Mouse (Mus musculus): Measurements from ENCODE around the gene Krt18. TPM values are rescaled to one million over a fixed set of nuclear protein-coding genes. Genes with fewer than 3 reads are reported as not detected.

The Krt18 gene
- polyA plus RNA-seq, 1 experiment from 2014 or later: 33.4 TPM

DNA sequence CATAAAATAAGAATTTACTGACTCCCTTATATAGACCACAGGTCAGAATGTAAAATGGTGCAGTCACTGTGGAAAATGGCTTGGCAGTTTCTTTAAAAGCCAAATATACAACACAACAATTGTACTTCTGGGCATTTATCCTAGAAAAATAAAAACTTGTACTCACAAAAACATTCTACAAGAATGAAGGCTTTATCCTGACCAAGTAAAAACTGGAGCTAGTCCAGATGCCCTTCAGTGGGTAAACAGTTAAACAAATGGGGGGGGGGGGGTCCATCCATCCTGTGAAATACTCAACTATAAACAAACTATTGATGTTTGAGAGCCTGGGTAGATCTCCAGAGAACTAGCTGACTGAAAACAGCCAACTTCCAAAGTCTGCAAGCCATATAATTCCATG lies 21.9 kb downstream of the Krt18 start:
- H3K36me3 ChIP-seq: no peaks in the 10 kb centered on the region
- no peak for DNase-seq (ENCODE audit: low spot score)
- H3K9me3 ChIP-seq (replicated peaks): no peaks in the 10 kb centered on the region
- peaks cover 12% of the 10 kb centered on the region for H3K4me1 ChIP-seq
- no peak overlapping the region for H3K27ac ChIP-seq
- H3K27me3 ChIP-seq (ENCODE audit: low read depth, poor library complexity, severe bottlenecking): no peaks in the 10 kb centered on the region
- H3K4me3 ChIP-seq: no peak overlapping the region

DNA sequence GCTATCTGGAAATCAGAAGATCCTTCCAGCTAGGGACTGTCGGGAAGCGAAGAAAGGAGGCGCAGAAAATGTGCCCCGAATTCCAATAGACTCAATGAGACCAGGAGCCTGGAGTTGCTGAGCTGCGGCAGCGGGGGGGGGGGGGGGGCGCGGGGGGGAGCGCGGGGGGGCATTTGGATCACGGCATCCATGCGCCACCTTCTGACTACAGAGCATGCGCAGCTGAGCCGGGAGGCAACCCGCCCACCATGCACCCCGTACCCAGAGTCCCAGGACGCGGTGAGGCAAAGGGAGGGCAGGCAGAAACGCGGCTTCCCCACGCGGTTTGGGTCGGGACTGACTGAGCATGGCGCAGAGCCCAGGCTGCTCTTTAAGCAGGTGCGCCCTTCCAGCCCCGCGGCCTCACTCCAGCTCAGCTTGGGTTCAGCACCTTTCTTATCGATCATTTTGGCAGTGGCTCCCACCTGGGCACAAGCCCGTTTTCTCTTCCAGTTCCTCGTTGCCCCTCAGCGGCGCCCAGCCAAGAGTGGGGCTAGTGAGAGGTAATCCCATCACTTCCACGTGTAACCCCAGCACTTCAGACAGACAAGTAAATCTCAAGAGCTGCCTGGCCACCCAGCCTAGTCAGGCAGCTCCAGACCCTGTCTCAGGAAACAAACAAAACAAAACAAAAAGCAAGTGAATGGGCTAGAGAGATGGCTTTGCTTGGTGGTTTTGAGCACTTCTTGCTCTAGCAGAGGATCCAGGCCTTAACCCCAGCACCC lies 24.1 kb downstream of the Krt18 start:
- no peaks in the 10 kb centered on the region for H3K9me3 ChIP-seq (replicated peaks)
- WGBS: under 1% methylated on average over 32 of the region's 33 CpGs
- no peaks in the 10 kb centered on the region for H3K36me3 ChIP-seq
- H3K4me3 ChIP-seq: peak overlapping the region; percentile 63
- H3K27me3 ChIP-seq (ENCODE audit: low read depth, poor library complexity, severe bottlenecking): no peaks in the 10 kb centered on the region
- peak; percentile 83 for DNase-seq (ENCODE audit: low spot score)
- peak overlapping the region; percentile 87 for H3K27ac ChIP-seq
- peaks cover 12% of the 10 kb centered on the region for H3K4me1 ChIP-seq

DNA sequence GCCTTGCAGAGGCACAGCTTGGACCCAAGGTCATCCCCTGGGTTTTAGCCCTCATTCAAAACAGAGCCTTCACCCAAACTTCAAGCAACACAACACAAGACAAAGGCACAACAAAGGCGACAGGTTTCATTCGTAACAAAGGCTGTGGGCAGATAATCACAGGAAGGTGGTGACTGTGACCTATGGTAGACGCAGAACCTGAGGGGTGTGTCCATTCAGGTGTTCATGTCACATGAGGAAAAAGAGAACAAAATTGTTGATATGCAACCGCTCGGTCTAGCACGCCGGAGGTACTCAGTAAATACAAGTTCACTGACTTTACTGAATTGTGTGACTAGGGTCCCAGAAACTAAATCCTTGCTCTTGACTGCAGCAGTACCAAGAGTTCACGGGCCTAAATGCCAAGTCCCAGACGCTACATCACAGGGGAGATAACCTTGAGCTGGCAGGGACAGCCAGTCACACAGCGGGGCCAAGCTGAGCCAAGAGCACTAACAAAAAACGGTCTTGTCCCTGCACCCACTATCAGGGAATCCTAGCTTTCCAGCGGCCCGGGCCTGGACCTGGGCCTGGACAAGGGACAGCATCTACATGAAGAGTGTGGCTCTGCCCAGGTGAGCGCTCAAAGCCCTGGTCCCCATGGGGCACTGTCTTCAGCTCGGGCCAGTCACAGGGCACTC lies 28.7 kb downstream of the Krt18 start:
- DNase-seq (ENCODE audit: low spot score): no peak
- Histone ChIP-seq H3K9me3 (replicated peaks) (no peaks in the 10 kb centered on the region), H3K36me3 (no peaks in the 10 kb centered on the region), H3K27ac (no peak overlapping the region), H3K27me3 (ENCODE audit: low read depth, poor library complexity, severe bottlenecking) (no peaks in the 10 kb centered on the region), H3K4me1 (peaks cover 9% of the 10 kb centered on the region), H3K4me3 (no peak overlapping the region)
- 92% methylated on average over 15 of the region's 15 CpGs for WGBS

DNA sequence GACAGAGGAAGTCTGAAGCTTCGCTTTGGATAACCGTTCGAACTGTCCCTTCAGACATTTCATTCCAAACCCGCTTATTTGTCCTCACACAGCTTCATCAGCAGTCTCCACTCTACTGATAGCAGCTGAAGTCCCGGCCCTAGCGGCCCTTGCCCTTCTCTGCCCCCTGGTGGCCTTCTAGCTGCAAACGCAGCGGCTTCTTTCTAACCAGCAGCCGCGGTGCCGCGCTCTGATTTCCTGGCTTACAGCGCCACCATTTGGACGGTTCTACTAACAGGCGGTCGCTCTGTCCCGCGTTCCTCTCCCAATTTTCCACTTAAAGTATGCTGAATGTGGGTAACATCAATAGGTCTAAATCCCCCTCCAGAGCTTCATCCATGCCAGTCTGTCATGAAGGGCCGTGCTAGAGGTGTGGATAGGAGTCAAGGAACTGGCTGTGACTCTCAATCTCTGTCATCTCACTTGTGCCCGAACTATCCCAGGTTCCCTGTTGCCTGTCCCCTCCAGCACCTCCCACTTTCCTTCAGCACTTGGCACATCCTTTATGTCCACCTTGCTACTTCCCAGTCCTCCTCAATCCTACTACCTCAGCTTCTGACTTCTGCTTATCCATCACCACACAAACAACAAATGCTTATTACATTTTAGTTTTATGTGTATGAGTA lies 37.8 kb downstream of the Krt18 start:
- Histone ChIP-seq H3K4me3 (no peak overlapping the region), H3K4me1 (peaks cover 11% of the 10 kb centered on the region)
- WGBS: 7% methylated on average over 20 of the region's 20 CpGs

DNA sequence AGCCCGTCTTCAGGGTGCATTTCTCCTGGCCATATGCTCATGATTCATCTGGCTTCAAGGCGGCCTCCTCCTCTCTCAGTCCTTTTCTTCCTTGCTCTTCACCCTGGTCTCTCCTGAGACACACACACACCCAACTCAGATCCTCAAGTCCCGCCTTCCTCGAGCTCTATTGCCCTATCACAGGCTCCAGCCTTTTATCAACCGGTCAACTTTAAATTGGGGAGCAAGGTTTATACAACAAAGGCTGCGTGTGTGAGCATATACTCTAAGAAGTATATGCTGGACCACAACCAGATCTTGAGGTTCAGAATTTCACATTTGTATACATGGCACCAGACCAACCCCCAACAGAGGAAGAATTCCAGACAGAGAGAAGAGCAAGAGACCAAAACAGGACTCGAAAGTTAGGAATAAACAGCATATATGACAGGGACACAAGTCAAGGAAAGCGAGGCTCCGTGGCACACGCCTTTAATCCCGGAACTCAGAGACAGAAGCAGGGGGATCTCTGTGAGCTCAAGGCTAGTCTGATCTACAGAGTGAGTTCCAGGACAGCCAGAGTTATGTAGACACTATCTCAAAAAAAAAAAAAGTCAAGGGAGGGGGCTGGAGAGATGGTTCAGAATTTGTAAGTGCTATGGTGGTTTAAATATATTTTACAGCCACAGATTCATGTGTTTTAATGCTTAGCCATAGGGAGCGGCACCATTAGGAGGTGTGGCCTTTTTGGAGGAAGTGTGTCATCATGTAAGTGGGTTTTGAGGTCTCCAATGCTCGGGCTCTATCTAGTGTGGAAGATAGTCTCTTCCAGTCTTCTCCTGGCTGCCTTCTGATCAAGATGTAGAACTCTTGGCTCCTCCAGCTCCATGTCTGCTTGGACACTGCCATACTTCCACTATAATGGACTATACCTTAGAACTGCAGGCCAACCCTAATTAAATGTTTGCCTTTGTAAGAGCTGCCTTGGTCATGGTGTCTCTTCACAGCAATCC lies 42.8 kb downstream of the Krt18 start:
- no peak for DNase-seq (ENCODE audit: low spot score)
- Histone ChIP-seq H3K27me3 (ENCODE audit: low read depth, poor library complexity, severe bottlenecking) (peaks cover 22% of the 10 kb centered on the region; the same call in 1 of the 2 replicates), H3K9me3 (replicated peaks) (no peaks in the 10 kb centered on the region), H3K36me3 (0 out of 2 replicates have a peak, but pooled peaks cover 5% of the 10 kb centered on the region), H3K4me1 (peaks cover 19% of the 10 kb centered on the region), H3K27ac (no peak overlapping the region), H3K4me3 (no peak overlapping the region)
- 69% methylated on average over 13 of the region's 13 CpGs for WGBS

More for the DNA sequence above, 37.8 kb downstream of the Krt18 start:
- Histone ChIP-seq H3K27ac (no peak overlapping the region), H3K9me3 (replicated peaks) (no peaks in the 10 kb centered on the region), H3K27me3 (ENCODE audit: low read depth, poor library complexity, severe bottlenecking) (peaks cover 22% of the 10 kb centered on the region; the same call in 1 of the 2 replicates), H3K36me3 (no peaks in the 10 kb centered on the region)
- peak; percentile 96 for DNase-seq (ENCODE audit: low spot score)

DNA sequence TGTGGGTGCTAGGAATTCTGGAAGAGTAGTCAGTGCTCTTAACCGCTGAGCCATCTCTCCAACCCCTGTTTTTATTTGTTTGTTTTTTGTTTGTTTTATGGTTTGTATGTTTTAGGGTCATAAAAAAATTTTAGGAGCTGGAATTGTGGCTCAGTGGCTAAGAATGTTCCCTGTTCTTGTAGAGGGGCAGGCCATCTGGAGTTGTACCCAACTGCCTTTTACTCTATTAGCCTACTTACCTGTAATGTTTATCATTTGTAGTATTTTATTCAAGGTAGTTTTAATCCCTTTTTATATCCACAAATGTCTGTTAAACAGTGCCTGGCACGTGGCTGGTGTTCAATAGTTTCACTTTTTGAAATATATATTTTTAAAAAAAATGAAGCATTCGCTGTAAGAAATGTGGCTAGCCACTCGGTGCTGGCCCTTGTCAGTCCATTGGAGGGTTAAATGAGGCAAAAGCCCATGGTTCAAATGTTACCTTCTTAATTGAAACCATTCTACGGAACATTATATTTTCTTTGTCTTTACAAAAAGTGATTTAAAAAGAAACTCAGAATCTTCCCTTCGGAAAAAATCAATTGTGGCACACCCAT lies 45.1 kb downstream of the Krt18 start:
- Histone ChIP-seq H3K27ac (peak overlapping the region; percentile 98), H3K36me3 (peaks cover 12% of the 10 kb centered on the region; the same call in 1 of the 2 replicates), H3K4me3 (peak overlapping the region; percentile 84), H3K9me3 (replicated peaks) (no peaks in the 10 kb centered on the region), H3K4me1 (peaks cover 24% of the 10 kb centered on the region), H3K27me3 (ENCODE audit: low read depth, poor library complexity, severe bottlenecking) (0 out of 2 replicates have a peak, but pooled peaks cover 4% of the 10 kb centered on the region)
- DNase-seq (ENCODE audit: low spot score): no peak
- WGBS: 15% methylated on average over 6 of the region's 6 CpGs

DNA sequence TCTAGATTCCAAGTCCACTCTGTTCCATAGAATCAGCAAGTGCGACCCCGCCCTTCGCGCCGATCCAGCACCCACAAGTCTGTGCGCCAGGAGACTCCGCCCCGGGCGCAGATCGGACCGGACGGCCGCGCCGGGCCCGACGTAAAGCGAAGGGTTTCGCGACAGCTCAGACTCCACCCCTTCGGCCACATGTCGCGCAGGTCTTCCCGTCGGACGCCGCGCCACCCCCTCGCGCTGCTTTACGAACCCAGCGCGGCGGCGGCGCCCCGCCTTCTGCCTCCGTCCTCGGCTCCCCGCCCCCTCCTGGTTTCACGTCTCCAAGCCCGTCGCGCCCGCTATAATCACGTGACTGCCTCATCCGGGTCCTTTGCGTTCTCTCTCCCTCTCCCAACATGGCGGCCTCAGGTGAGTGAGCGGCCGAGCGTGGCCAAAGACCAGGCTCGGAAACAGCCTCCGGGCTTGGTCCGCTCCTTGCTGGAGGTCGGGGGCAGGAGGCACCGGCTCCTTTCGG lies 45.6 kb downstream of the Krt18 start, which contains the start of gene Eif4b:
Gene Eif4b (plus strand): TSS at position 215 of the 511 bp plus-strand sequence.
- peak; percentile 100 for DNase-seq (ENCODE audit: low spot score)
- H3K27ac ChIP-seq: peak within 1 kb of the TSS; percentile 98
- H3K4me1 ChIP-seq: peaks cover 24% of the 10 kb centered on the region
- H3K27me3 ChIP-seq (ENCODE audit: low read depth, poor library complexity, severe bottlenecking): 0 out of 2 replicates have a peak, but pooled peaks cover 4% of the 10 kb centered on the region
- under 1% methylated on average over 58 of the region's 58 CpGs for WGBS
- H3K4me3 ChIP-seq: peak within 1 kb of the TSS; percentile 84
- H3K9me3 ChIP-seq (replicated peaks): no peaks in the 10 kb centered on the region
- H3K36me3 ChIP-seq: peaks cover 15% of the 10 kb centered on the region

DNA sequence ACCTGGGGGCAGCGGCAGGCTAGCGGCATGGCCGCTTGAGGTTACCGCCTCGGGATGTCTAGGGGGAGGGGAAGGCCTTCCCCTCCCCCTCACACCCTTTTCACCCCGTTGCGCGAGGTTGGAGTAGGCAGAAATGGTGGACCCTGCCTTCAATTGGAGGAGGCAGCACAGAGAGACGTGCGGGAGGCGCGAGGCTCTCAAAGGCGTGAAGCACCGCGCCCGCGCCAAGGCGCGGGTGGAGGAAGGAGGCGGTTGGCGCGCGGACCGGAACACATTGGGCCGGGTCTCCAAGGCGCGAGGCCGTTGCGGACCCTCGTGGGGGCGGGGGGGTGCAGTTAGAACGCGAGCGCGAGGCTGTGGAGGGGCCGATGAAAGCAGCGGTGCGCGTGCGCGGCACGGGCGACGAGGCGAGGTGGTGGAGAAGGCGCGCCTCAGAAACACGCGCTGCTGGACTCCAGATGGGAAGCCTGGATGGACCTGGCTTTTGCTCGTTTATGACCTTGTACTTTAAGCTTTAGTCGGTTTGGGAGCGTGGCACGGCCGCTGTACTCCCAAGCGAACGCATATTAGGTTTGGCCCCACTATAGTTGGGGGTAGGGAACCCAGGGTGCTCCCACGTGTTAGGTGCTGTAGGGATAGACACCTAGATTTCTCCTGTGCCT lies 46.2 kb downstream of the Krt18 start:
- WGBS: under 1% methylated on average over 57 of the region's 57 CpGs
- Histone ChIP-seq H3K9me3 (replicated peaks) (no peaks in the 10 kb centered on the region), H3K36me3 (peaks cover 20% of the 10 kb centered on the region), H3K4me3 (peak overlapping the region; percentile 84), H3K27me3 (ENCODE audit: low read depth, poor library complexity, severe bottlenecking) (0 out of 2 replicates have a peak, but pooled peaks cover under 1% of the 10 kb centered on the region), H3K4me1 (peaks cover 24% of the 10 kb centered on the region), H3K27ac (peak overlapping the region; percentile 98)
- peak; percentile 81 for DNase-seq (ENCODE audit: low spot score)

DNA sequence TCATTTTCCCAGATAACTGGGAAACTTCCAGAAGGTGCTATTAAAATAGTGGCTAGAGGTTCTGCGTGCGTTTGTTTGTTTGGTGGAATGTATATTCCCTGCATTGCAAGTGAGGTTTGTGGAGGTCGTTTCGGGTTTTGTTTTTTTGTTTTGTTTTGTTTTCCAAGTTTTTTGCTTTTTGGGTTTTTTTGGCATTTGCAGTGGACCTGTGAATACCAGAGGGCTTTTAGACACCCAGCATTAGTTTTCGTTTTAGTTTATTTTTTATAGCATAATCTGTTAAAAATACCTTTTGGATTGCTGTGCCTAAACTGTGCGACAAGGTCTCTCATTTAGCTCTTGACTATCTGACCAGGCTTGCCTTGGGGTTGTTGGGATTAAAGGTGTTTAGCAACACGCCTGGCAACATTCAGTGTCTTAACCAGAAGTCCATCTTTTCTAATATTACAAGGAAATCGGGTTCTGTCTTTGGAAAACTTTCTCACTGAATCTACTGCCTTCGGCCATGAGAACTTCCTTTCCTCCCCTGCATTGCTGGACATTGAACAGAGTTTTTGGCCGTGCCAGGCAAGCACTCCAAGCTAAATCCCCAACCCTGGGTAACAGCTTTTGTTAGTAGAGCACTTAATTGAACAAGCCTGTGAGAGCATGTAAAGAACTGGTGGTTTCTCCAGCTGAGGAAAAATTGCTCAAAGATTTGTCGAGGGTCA lies 47.1 kb downstream of the Krt18 start:
- 14% methylated on average over 11 of the region's 11 CpGs for WGBS

DNA sequence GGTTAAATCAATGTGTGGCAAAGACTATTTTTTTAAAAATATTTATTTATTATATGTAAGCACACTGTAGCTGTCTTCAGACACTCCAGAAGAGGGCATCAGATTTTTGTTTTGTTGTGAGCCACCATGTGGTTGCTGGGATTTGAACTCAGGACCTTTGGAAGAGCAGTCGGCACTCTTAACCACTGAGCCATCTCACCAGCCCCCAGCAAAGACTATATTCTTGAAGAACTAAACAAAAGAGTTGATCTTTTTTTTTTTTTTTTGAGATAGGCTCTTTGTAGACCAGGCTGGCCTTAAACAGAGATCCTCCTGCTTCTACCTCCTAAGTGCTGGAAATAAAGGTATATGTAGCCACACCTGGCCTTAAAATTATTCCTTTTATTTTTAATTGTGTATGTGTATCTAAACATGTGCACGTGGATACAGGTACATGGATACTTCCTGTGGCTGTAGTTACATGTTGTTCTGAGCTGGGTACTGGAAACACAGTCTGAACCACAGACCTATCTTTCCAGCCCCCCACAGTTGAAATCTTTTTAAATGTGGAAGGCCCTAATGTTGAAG lies 49.2 kb downstream of the Krt18 start:
- no peaks in the 10 kb centered on the region for H3K9me3 ChIP-seq (replicated peaks)
- 94% methylated on average over 2 of the region's 2 CpGs for WGBS
- H3K27me3 ChIP-seq (ENCODE audit: low read depth, poor library complexity, severe bottlenecking): no peaks in the 10 kb centered on the region
- no peak overlapping the region for H3K27ac ChIP-seq
- no peak for DNase-seq (ENCODE audit: low spot score)
- peaks cover 21% of the 10 kb centered on the region for H3K4me1 ChIP-seq
- peaks cover 48% of the 10 kb centered on the region for H3K36me3 ChIP-seq
- H3K4me3 ChIP-seq: no peak overlapping the region

More for the DNA sequence above, 47.1 kb downstream of the Krt18 start:
- Histone ChIP-seq H3K36me3 (peaks cover 26% of the 10 kb centered on the region), H3K4me1 (peaks cover 21% of the 10 kb centered on the region), H3K9me3 (replicated peaks) (no peaks in the 10 kb centered on the region), H3K27ac (peak overlapping the region; percentile 98), H3K27me3 (ENCODE audit: low read depth, poor library complexity, severe bottlenecking) (no peaks in the 10 kb centered on the region), H3K4me3 (peak overlapping the region; percentile 84)
- no peak for DNase-seq (ENCODE audit: low spot score)
